Mouse (Mus musculus): ENCODE data around the gene Slco1a6.
"Not testable (repeated sequence)": the region's sequence is repeated elsewhere in the genome, so short reads cannot be mapped to it uniquely, and the experiment has no call there.

Slco1a6 gene

DNA sequence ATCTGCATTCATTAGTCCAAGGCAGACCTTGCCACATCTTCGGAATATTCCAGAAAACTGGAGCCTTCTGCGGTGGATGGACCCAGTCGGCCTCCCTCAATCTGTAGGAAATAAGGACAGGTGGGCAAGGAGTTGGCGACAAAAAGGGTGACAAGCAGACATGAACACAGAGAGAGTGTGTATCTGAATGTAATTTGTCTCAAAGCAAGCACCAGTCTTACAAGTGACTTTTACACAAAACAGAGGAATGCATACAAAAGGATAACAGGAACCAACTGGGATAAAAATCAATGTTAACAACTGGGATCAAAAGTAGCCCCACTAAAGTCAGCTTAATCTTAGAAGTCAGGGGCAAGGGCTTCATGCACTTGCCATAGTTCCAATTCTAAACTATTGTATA, at the start of gene Slco1a6:
Gene Slco1a6, minus strand, starts transcription at position 101 of the 400 bp plus-strand sequence.
- DNase-seq (ENCODE audit: low spot score in 2 of 2) = no peak

DNA sequence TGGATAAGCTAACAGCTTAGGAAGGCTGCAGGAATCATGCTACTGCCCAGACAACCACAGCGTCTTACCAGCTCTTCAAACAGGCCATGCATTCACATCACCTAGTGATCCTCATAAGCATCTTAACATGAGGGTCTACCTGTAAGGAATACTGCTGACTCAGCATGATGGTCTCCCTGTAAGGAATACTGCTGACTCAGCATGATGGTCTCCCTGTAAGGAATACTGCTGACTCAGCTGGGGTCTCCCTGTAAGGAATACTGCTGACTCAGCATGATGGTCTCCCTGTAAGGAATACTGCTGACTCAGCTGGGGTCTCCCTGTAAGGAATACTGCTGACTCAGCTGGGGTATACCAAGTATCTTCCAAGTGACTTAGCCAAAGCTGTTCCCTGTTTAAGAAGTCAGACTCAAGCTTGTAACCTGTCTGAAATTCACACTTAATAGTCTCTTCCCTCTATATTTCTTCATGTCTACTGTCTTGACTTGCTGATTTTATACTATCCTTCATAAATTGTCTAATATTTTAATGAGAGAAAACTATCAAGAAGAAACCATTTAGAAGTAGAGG, 42.5 kb upstream of the Slco1a6 start:
- not testable (repeated sequence) for DNase-seq (ENCODE audit: low spot score in 2 of 2)

DNA sequence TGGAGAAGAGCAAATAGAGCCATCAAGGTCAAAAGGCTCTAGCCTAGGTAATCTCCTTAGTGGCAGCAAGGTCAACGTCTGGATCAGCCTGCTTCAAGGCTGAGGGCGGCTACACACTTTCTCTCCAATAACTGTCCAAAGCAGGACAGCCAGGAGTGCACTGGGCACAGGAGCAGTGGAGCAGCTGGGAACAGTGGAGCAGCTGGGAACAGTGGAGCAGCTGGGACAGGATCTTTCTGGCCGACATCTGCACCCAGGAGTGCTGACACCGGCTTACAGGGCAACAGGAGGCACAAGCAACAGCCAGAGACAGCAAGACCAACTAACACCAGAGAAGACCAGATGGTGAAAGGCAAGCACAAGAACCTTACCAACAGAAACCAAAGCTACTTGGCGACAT, 36.7 kb upstream of the Slco1a6 start:
- DNase-seq (ENCODE audit: low spot score in 2 of 2) = no peak

DNA sequence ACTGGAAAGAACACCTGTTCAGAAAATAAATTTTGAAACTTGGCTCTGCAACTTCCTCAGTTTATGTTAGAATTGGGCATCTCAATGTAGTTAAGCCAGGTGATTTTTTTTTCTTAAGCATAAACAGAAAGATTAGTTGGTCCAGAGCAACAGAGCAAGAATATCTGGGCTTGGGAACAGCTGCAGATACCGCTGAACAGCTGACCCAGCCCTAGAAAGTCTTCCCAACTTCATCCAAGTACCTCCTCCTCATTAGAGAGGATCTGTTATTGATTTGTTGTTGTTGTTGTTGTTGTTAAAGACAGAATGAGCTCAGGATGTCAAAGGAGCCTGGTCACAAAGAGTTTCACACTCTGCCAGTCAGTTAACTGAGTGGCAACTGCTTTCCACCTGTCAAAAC, 31.1 kb upstream of the Slco1a6 start:
- no peak for DNase-seq (ENCODE audit: low spot score in 2 of 2)

DNA sequence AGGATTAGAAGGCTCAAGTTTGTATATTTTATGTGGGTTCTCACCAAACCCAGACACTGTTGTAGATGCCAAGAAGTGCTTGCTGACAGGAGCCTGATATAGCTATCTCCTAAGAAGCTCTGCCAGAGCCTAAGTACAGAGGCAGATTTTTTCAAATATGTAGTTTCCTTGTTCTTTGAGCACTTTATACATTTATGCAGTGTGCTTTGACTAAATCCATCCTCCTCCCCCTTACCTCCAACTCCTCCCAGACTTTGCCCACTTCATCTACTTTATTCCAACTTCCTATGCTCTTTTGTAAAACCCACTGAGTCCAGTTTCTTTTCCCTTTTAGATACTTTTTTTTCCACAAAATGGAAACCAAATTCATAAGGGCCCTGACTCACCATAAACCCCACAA, 11.8 kb upstream of the Slco1a6 start:
- DNase-seq (ENCODE audit: low spot score in 2 of 2) = no peak

DNA sequence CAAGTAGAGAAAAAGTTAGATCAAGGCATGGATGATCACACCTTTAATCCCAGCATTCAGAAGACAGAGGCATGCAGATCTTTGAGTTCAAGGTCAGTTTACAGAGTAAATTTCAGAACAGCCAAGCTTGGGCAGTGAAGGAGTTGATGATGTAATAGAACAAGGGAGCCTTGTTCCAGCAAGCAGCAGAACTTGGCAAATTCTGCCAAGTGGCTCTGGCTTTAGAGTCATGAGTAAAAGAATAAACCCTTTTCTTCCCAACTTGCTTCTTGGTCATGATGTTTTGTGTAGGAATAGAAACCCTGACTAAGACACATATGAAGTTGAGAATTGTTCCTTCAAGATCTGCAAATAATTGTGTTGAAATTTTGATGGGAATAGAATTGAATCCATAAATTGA, 3.5 kb upstream of the Slco1a6 start:
- DNase-seq (ENCODE audit: low spot score in 2 of 2) = no peak

DNA sequence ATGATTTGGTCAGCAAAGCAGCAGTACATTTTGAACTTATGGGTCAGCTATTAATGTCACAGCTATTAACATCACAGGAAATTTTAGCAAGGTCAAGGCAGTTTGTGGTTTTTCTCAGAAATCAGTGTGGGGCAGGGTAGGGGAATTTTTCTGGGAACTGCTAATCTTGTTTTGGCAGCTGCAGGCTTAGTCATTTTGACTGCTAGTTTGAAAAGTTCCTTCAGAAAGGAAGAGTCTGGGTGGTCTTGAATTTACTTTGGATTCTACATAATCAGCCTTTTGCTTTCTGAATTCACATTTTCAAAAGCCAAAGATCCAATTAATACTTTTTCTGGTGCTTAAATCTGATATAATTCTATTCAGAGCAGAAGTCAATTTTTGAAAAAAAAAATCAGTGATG, 1.4 kb upstream of the Slco1a6 start:
- no peak for DNase-seq (ENCODE audit: low spot score in 2 of 2)

DNA sequence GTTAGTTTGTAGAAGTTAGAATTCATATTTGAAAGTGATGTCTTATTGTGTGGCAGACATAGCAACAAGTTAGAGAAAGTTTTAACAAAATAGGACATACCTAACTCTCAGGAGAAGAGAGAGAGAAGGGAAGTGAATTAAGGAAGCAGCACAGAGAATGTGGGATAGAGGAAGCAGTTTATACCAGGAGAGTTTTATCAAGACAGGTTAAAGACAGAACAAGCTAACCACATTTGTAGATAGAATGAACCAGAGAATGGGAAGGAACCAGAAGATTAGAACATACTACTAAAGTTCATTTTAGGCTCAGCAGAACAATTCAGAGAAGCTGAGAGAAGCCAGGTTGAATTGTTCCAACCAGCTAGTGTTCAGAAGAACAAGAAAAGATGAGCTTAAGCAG, 7.8 kb downstream of the Slco1a6 start:
- DNase-seq (ENCODE audit: low spot score in 2 of 2) = no peak

DNA sequence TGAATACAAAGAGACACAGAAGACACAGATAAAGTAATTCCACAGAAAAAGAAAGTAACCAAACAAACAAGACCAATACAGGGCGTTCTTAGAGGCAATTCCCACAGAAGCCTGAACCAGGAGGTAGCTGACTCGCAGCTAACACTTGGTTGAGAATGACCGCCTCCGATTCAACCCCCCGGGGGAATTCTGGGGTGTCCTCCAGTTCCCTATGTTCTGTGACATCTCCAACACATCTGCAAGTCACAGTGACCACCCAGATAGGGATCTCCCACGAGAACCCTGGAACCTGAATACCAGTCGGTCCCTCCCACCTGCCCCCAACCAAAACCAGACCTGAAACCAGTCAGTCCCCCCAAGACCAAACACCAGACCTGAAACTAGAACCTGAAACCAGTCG, 14.1 kb downstream of the Slco1a6 start:
- DNase-seq (ENCODE audit: low spot score in 2 of 2) = no peak

DNA sequence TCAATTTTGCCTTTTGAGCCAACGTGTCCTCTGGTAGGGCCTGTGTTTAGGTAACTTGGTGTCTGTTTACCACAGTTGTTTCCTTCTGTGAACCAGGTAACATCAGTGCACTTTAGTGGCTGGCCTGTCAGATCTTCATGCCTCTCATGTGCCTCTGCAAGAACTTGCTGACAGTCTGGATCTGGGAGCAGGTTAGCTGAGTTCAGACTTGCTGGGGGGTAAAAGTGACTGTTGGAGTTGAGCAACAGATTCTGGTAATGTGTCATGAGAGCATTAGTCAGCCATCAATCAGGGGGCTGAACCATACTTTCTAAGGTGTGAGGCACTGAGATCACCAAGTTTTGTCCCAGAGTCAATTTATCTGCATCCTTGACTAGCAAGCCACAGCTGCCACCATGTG, 16.4 kb downstream of the Slco1a6 start:
- DNase-seq (ENCODE audit: low spot score in 2 of 2) = no peak

DNA sequence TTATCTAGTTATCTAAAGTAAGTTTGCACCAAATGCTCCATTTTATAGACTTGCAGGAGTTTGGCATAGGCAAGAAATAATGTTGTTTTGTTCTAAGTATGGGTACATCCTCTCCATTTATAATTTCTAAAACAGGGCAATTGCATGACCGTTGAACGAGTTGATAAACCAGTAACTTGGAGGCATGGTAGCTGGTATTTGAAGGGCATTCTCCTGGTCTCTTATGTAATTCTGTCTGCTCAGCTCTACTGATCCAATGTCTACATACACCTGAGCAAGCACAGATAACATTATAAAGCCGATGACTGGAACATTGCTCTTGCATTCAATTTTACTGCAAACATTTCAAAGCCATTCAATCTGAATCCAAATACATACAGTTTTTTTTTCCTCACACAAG, 20.9 kb downstream of the Slco1a6 start:
- no peak for DNase-seq (ENCODE audit: low spot score in 2 of 2)

DNA sequence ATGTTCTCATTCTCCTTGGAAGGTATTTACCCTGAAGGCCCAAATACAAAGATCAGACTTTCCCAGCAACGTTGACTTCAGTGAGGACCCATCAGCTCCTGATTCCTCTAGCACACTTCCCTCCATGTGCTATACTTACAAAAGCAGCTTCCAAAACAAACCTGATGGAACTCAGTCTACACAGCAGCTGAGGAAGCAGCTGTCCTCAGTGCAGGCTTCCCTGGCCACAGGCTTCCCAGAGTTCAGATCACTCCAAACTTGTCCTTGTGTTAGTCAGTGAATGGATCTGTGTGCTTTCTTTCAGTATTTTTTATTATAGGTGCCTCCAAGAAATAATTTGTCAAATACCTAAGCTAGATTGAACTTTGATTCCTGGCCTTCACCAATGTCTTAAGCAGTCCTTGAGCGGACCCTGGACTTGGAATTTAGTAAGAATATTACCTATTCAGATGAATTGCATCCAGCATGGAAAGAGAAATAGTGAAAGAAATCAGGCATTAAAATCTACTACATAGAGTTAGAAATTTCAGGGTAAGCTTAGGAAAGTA, 22.4 kb downstream of the Slco1a6 start:
- no peak for DNase-seq (ENCODE audit: low spot score in 2 of 2)

DNA sequence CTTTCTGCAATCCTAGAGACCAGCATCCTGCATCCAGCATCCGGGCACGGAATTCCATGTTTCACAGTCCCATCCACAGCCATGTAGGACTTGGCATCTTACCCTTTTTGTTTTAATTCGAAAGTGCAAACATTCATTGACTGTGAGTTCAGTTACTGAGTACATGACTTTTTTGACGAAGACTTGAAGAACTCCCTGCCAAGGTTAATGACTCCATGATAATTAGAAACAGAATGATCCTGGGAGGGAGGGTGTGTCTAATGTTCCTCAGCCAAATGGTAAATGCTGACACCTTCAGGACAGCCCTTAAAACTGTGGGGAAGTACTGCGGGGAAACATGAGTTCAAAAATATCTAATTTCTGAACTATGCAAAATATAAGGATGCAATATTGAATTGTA, 44.9 kb downstream of the Slco1a6 start:
- no peak for DNase-seq (ENCODE audit: low spot score in 2 of 2)

DNA sequence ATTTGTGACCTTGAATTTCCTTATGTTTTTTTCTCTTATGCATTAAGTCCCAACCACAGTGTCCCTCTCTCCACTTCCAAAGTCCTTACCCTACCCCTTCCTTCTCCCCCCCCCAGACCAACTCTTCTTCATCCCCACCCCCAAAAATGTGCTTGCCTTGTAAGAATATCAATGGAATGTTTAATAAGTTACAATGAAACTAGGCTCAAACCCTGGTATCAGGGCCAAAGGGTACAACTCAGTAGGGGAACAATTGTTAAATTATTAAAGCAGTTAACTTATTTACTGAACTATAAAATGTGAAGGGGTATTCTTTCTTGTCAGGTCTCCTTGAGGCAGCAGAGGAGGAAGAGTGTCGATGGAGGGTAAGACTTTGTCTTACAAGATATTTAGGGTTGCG, 47.1 kb downstream of the Slco1a6 start:
- no peak for DNase-seq (ENCODE audit: low spot score in 2 of 2)

DNA sequence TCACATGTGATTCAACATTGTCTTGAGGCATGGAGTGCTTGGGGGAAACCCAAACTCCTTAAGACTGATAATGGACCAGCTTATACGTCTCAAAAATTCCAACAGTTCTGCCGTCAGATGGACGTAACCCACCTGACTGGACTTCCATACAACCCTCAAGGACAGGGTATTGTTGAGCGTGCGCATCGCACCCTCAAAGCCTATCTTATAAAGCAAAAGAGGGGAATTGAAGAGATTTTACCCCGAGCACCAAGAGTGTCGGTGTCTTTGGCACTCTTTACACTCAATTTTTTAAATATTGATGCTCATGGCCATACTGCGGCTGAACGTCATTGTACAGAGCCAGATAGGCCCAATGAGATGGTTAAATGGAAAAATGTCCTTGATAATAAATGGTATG, 54.2 kb downstream of the Slco1a6 start:
- peak; percentile 18 to 21 for DNase-seq (ENCODE audit: low spot score in 2 of 2)

DNA sequence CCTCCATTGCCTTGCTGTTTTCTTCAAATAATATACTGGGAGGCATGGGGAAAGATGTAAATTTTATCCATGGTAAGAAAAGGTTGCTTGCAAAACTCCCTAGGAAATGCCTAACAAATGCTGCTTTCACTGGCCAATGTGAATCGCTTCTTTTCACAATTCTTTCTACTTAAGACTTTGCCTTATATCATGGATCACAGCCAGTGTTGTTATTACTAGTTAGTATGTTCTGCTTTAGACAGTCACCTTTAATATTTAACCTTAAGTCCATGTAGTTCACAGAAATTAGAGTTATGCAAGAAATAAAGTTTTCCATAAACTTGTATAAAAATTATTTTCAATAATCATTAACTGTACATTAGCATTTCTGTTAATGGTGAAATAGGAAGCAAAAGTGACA, 60.0 kb downstream of the Slco1a6 start:
- no peak for DNase-seq (ENCODE audit: low spot score in 2 of 2)

DNA sequence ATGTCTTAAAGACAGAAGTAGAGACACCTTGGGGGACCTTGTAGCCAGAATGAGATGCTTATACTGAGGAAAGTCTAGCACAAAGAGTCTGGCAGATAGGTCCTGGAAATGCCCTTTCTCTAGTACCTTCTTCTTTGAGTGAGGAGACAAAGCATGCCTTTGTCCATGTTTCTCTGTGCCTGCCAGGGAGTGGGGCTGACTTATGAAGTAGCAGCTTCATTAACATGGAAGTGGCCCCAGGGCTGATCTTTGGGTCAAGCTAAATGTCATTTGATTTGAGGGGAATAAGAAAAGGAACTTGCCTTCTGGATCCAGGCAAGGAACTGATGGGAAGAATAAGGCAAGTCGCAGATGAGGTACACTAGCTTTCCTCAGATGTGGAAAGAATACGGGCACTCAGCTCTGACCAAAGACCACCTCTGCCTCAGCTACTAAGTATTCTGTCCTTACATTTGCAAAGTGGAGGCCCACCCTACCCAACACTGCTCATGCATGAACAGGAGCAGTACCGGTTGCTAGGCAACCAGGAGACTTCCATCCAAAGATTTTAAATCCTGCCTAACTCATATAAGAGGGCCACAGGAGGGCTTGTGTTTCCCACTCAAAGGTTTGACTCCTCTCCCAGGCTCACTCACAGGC, 96.5 kb downstream of the Slco1a6 start:
- no peak for DNase-seq (ENCODE audit: low spot score in 2 of 2)

DNA sequence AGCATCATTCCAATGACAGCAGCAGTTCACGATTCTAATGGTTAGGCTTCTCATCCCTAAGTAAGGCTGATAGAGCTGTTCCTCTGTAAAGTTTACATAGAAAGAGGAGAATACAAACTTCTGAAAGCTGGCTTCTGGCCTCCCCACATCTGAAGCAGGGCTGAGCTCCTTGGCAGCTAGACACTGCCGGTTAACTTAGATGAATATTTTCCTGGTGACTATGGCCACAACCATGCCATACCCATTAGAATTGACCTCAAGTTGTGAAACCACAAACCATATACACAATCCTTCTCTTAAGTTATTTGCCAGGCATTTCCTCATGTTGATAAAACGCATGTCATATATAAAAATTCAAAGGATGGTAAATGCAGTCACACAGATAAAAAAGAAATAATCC, 117.2 kb downstream of the Slco1a6 start:
- DNase-seq (ENCODE audit: low spot score in 2 of 2) = no peak

DNA sequence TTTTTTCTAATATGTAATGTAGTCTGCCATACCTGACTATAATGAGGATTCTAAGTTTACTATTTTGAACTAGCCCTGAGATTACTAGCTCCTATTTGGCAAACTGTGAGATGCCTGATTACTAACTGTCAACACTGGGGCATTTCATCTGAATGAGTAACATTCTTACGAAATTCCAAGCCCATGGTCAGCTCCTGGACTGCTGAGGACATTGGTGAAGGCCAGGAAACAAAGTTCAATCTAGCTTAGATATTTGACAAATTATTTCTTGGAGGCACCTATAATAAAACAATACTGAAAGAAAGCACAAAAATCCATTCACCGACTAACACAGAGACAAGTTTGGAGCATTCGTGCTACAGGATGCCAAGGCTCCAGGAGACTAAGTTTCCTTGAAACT, 150.0 kb downstream of the Slco1a6 start:
- DNase-seq (ENCODE audit: low spot score in 2 of 2) = not testable (repeated sequence)

DNA sequence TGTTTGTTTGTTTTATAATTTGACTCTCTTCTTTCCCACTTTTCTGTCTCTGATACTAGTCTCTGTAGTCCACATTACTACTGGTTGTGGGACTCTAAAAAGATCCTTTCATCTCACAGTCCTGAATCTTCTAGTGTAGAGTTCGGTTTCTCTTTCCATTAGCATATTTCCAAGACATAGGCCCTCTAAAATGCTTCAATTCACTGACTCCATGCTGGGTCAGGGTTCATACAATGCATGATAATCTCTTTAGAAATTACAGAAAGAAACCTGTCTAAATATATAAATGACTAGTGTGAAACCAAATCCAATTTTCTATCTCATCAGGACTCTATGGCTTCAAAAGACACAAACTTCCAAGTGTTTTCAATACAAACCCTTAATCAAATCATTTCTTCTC, 160.6 kb downstream of the Slco1a6 start:
- DNase-seq (ENCODE audit: low spot score in 2 of 2) = no peak

DNA sequence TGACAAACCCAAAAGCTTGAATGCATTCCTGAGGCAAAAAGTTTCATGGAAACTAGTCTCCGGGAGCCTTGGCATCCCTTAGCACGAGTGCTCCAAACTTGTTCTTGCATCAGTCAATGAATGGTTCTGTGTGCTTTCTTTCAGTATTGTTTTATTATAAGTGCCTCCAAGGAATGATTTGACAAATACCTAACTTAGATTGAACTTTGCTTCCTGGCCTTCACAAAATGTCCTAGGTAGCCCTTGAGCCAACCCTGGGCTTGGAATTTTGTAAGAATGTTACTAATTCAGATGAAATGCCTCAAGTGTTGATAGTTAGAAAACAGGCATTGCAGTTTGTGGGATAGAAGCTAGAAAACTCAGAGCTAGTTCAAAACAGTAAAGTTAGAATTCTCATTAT, 162.6 kb downstream of the Slco1a6 start:
- no peak for DNase-seq (ENCODE audit: low spot score in 2 of 2)

DNA sequence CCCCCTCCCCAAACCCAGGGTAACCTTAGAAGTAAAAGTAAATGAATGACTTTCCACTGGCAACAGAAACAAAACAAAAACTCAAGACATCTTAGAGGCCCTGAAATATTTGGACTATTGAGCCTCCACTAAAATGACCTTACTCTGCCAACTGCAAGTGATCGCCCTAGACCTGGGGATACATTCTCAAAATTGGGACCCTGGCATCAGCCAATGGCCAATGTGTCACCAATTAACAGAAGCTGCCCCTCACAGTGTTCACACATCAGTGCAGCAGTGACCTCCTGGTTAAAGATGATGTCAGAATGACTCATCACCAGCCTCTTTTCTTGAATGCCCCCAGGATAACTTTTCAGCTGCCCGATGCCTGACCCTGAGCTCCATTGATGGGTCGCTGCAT, 166.4 kb downstream of the Slco1a6 start:
- DNase-seq (ENCODE audit: low spot score in 2 of 2) = no peak

DNA sequence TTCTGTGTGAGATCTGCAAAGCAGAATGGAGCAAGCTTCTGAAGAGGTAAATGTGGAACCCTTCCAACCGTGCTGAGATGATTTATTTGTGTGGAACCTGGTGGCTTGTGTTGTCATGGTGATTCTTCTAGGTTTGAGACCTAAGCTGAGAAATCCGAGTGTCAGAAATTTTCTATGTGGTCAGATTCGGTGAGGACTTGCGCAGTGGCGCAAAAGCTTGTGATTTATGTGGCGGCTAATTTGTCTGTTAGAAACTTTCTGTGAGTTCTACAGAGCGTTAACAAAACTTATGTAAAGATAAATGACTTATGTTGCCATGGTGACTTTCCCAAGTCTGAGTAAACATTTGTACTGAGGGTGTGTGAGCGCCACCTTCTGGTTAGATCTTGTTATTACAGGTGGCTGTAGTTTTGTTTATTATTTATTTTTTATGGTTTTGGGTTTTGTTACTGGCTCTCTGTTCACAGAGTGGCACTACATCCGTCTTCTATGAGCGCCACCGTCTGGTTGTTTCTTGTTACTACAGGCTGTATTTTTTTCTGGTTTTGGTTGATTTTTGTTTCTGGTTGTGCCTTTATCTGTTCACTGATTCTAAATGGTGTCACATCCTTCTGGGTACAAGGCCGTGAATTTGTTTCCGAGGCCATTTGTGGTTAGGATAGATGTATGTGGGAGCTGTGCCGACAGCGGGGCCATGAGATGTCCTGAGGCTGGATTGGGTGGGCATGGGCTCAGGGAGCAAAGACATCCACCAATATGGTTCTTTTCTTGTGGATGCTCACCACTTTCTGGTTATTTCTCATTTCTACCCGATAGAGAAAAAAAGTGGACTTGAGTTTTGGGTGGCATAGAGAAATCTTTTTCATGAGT, 167.8 kb downstream of the Slco1a6 start:
- DNase-seq (ENCODE audit: low spot score in 2 of 2) = no peak
